Mouse (Mus musculus): ENCODE data around the gene Ptpdc1. TPM values are rescaled to one million over a fixed set of nuclear protein-coding genes. Genes with fewer than 3 reads are reported as not detected.
A peak's percentile ranks its signal among the peaks of the same experiment; 100 is the strongest.

The Ptpdc1 gene
- total RNA-seq, 2 experiments from 2014 or later = 4.1 to 4.4 TPM

- no peak for DNase-seq
Measured at GRCm38 (mm10) chr13:48585786-48586185, 39.7 kb downstream of the Ptpdc1 start.

GRCm38 (mm10) chr13:48582688-48583379, 42.6 kb downstream of the Ptpdc1 start:
- DNase-seq = no peak

GRCm38 (mm10) chr13:48578616-48579015, 46.8 kb downstream of the Ptpdc1 start:
- DNase-seq = no peak

GRCm38 (mm10) chr13:48577836-48578235, 47.6 kb downstream of the Ptpdc1 start:
- no peak for DNase-seq

GRCm38 (mm10) chr13:48577007-48577406, 48.5 kb downstream of the Ptpdc1 start:
- no peak for DNase-seq

- no peak for DNase-seq
Measured at GRCm38 (mm10) chr13:48574718-48575117, 50.7 kb downstream of the Ptpdc1 start.

GRCm38 (mm10) chr13:48573525-48574355, 51.7 kb downstream of the Ptpdc1 start:
- no peak for DNase-seq

- DNase-seq = no peak
Measured at GRCm38 (mm10) chr13:48572127-48572526, 53.3 kb downstream of the Ptpdc1 start.

- no peak for DNase-seq
Measured at GRCm38 (mm10) chr13:48571298-48571697, 54.2 kb downstream of the Ptpdc1 start.

GRCm38 (mm10) chr13:48569576-48570132, 55.8 kb downstream of the Ptpdc1 start:
- DNase-seq = no peak

- DNase-seq = no peak
Measured at GRCm38 (mm10) chr13:48567646-48568045, 57.8 kb downstream of the Ptpdc1 start.

- peak; percentile 84 for DNase-seq
Measured at GRCm38 (mm10) chr13:48566116-48566935, 59.1 kb downstream of the Ptpdc1 start.

GRCm38 (mm10) chr13:48564881-48565600, 60.4 kb downstream of the Ptpdc1 start:
- no peak for DNase-seq

- peak; percentile 57 for DNase-seq
Measured at GRCm38 (mm10) chr13:48562336-48562735, 63.1 kb downstream of the Ptpdc1 start.

GRCm38 (mm10) chr13:48561481-48561880, 64.0 kb downstream of the Ptpdc1 start:
- DNase-seq = no peak

- DNase-seq = no peak
Measured at GRCm38 (mm10) chr13:48555976-48556375, 69.5 kb downstream of the Ptpdc1 start.

GRCm38 (mm10) chr13:48554552-48554951, 70.9 kb downstream of the Ptpdc1 start:
- DNase-seq = no peak

GRCm38 (mm10) chr13:48553511-48553910, 72.0 kb downstream of the Ptpdc1 start:
- DNase-seq = no peak

GRCm38 (mm10) chr13:48552181-48553090, 73.0 kb downstream of the Ptpdc1 start:
- DNase-seq = peak; percentile 90

- no peak for DNase-seq
Measured at GRCm38 (mm10) chr13:48548296-48548695, 77.2 kb downstream of the Ptpdc1 start.

Data from gastrocnemius, postnatal 25 days (tissue).